Mouse (Mus musculus) lung, embryonic 15.5 days (tissue): ENCODE results near the gene Aup1. TPM values are rescaled to one million over a fixed set of nuclear protein-coding genes. Genes with fewer than 3 reads are reported as not detected.
A peak's percentile ranks its signal among the peaks of the same experiment; 100 is the strongest.

Experiments
- ATAC-seq: fragments of 200-750 bp; cut with Nextera tagmentation; 2 replicates; pipeline ENCODE4 v1.8.0; 2017; ENCODE audit warnings: moderate number of reproducible peaks, borderline replicate concordance; ENCODE audit not compliant: low FRiP score, low TSS enrichment; ENCODE audit errors: extremely low read depth
- H3K27ac ChIP-seq: fragments of 300-500 bp; sonication (generic); 2 replicates; pipeline ENCODE4 v1.5.1; 2015; ENCODE audit warnings: moderate library complexity, mild to moderate bottlenecking, inconsistent platforms
- H3K27me3 ChIP-seq: fragments of 300-500 bp; sonication (generic); 2 replicates; pipeline ENCODE4 v1.6.1; 2015; ENCODE audit warnings: inconsistent platforms
- H3K36me3 ChIP-seq: fragments of 300-500 bp; sonication (generic); 2 replicates; pipeline ENCODE4 v1.6.1; 2015; ENCODE audit warnings: inconsistent platforms
- H3K4me1 ChIP-seq: fragments of 300-500 bp; sonication (generic); 2 replicates; pipeline ENCODE4 v1.6.1; 2015; ENCODE audit warnings: inconsistent platforms
- H3K4me2 ChIP-seq: fragments of 300-500 bp; sonication (generic); 2 replicates; pipeline ENCODE4 v1.6.1; 2015; ENCODE audit warnings: inconsistent platforms, mild to moderate bottlenecking, moderate library complexity
- H3K4me3 ChIP-seq: fragments of 300-500 bp; sonication (generic); 2 replicates; pipeline ENCODE4 v1.5.1; 2015; ENCODE audit warnings: mild to moderate bottlenecking, inconsistent platforms
- H3K9ac ChIP-seq: fragments of 300-500 bp; sonication (generic); 2 replicates; pipeline ENCODE4 v1.6.1; 2015; ENCODE audit warnings: inconsistent platforms
- H3K9me3 ChIP-seq: fragments of 300-500 bp; sonication (generic); 2 replicates; pipeline ENCODE4 v1.6.1; 2016; ENCODE audit warnings: inconsistent platforms
- WGBS: fragments of 180-500 bp; shearing (Covaris S2); methylation state at CpG from one replicate; pipeline ENCODE4 v1.1.7; 2015; 5-methylcytosine and 5-hydroxymethylcytosine counted together
- polyA plus RNA-seq: library from polyadenylated mRNA; unstranded; fragments of >200 nt; fragmentation: Nextera tagmentation; extraction: Ambion mirVana; gene quantifications from 2 replicates; pipeline ENCODE4 v1.2.1, GENCODE M21; 2015

Aup1 gene
- polyA plus RNA-seq, 1 experiment from 2014 or later = 188 TPM

- Histone ChIP-seq H3K4me1 (peaks cover 26% of the 10 kb centered on the region), H3K27ac (peak overlapping the region; percentile 85), H3K4me2 (peak overlapping the region; percentile 86), H3K4me3 (peak overlapping the region; percentile 91), H3K9ac (peak overlapping the region; percentile 82), H3K27me3 (no peaks in the 10 kb centered on the region), H3K36me3 (peaks cover 28% of the 10 kb centered on the region), H3K9me3 (no peaks in the 10 kb centered on the region)
- 2% methylated on average over 26 of the region's 26 CpGs for WGBS
- ATAC-seq = no peak
Measured at GRCm38 (mm10) chr6:83053136-83053960, 973 bp upstream of the Aup1 start.

- H3K4me3 ChIP-seq = peak within 1 kb of the TSS; percentile 91
- peaks cover 28% of the 10 kb centered on the region for H3K36me3 ChIP-seq
- peaks cover 26% of the 10 kb centered on the region for H3K4me1 ChIP-seq
- ATAC-seq = peak; percentile 32
- peak within 1 kb of the TSS; percentile 85 for H3K9ac ChIP-seq
- peak within 1 kb of the TSS; percentile 86 for H3K4me2 ChIP-seq
- peak within 1 kb of the TSS; percentile 85 for H3K27ac ChIP-seq
- no peaks in the 10 kb centered on the region for H3K27me3 ChIP-seq
- H3K9me3 ChIP-seq = no peaks in the 10 kb centered on the region
- WGBS = under 1% methylated on average over 50 of the region's 50 CpGs
Measured at GRCm38 (mm10) chr6:83054871-83055431, 630 bp downstream of the Aup1 start, which contains the start of gene Htra2. TSS of gene Htra2 (minus strand) at chr6:83055273.

- H3K9ac ChIP-seq = no peak within 1 kb of the TSS
- no peak within 1 kb of the TSS for H3K27ac ChIP-seq
- no peak for ATAC-seq
- H3K9me3 ChIP-seq = no peaks in the 10 kb centered on the region
- H3K4me2 ChIP-seq = no peak within 1 kb of the TSS
- peaks cover 14% of the 10 kb centered on the region for H3K36me3 ChIP-seq
- H3K4me1 ChIP-seq = peaks cover 18% of the 10 kb centered on the region
- peaks cover 17% of the 10 kb centered on the region for H3K27me3 ChIP-seq
- no peak within 1 kb of the TSS; the same call in 1 of the 2 replicates for H3K4me3 ChIP-seq
- WGBS = 40% methylated on average over 3 of the region's 3 CpGs
Measured at GRCm38 (mm10) chr6:83057790-83058189, 3.5 kb downstream of the Aup1 start, which contains the start of gene Dqx1. TSS of gene Dqx1 (plus strand) at chr6:83057844.

- 82% methylated on average over 2 of the region's 2 CpGs for WGBS
- H3K9ac ChIP-seq = no peak overlapping the region
- no peak for ATAC-seq
- H3K4me2 ChIP-seq = no peak overlapping the region
- H3K9me3 ChIP-seq = no peaks in the 10 kb centered on the region
- H3K4me1 ChIP-seq = peaks cover 10% of the 10 kb centered on the region
- peaks cover 26% of the 10 kb centered on the region for H3K27me3 ChIP-seq
- no peak overlapping the region for H3K4me3 ChIP-seq
- H3K27ac ChIP-seq = no peak overlapping the region
- peaks cover 14% of the 10 kb centered on the region for H3K36me3 ChIP-seq
Measured at GRCm38 (mm10) chr6:83058725-83059124, 4.4 kb downstream of the Aup1 start.

- Histone ChIP-seq H3K9me3 (no peaks in the 10 kb centered on the region), H3K27me3 (peaks cover 99% of the 10 kb centered on the region), H3K4me1 (peaks cover 22% of the 10 kb centered on the region), H3K36me3 (no peaks in the 10 kb centered on the region), H3K27ac (no peak overlapping the region), H3K4me2 (no peak overlapping the region), H3K9ac (no peak overlapping the region), H3K4me3 (no peak overlapping the region)
- 26% methylated on average over 8 of the region's 8 CpGs for WGBS
- no peak for ATAC-seq
Measured at GRCm38 (mm10) chr6:83065995-83066394, 11.7 kb downstream of the Aup1 start.

GRCm38 (mm10) chr6:83066441-83066840, 12.1 kb downstream of the Aup1 start:
- WGBS = 22% methylated on average over 6 of the region's 6 CpGs
- Histone ChIP-seq H3K4me1 (peaks cover 25% of the 10 kb centered on the region), H3K27ac (no peak overlapping the region), H3K9me3 (no peaks in the 10 kb centered on the region), H3K4me2 (no peak overlapping the region), H3K36me3 (no peaks in the 10 kb centered on the region), H3K27me3 (peaks cover 100% of the 10 kb centered on the region), H3K9ac (no peak overlapping the region), H3K4me3 (no peak overlapping the region)
- no peak for ATAC-seq

GRCm38 (mm10) chr6:83068221-83068620, 13.9 kb downstream of the Aup1 start:
- no peak overlapping the region for H3K27ac ChIP-seq
- H3K36me3 ChIP-seq = no peaks in the 10 kb centered on the region
- ATAC-seq = no peak
- H3K4me2 ChIP-seq = peak overlapping the region; percentile 52
- WGBS = 5% methylated on average over 8 of the region's 8 CpGs
- peaks cover 25% of the 10 kb centered on the region for H3K4me1 ChIP-seq
- H3K9me3 ChIP-seq = no peaks in the 10 kb centered on the region
- H3K4me3 ChIP-seq = peak overlapping the region; percentile 29; the same call in 1 of the 2 replicates
- peaks cover 100% of the 10 kb centered on the region for H3K27me3 ChIP-seq
- no peak overlapping the region for H3K9ac ChIP-seq

- Histone ChIP-seq H3K4me1 (peaks cover 25% of the 10 kb centered on the region), H3K27ac (no peak overlapping the region), H3K4me3 (peak overlapping the region; percentile 29), H3K9ac (no peak overlapping the region), H3K36me3 (no peaks in the 10 kb centered on the region), H3K27me3 (peaks cover 100% of the 10 kb centered on the region), H3K4me2 (peak overlapping the region; percentile 52), H3K9me3 (no peaks in the 10 kb centered on the region)
- no peak for ATAC-seq
- under 1% methylated on average over 77 of the region's 81 CpGs for WGBS
Measured at GRCm38 (mm10) chr6:83068706-83069487, 14.6 kb downstream of the Aup1 start.

GRCm38 (mm10) chr6:83069488-83070246, 15.3 kb downstream of the Aup1 start:
- no peaks in the 10 kb centered on the region for H3K36me3 ChIP-seq
- peak overlapping the region; percentile 34 for H3K4me2 ChIP-seq
- no peaks in the 10 kb centered on the region for H3K9me3 ChIP-seq
- H3K27me3 ChIP-seq = peaks cover 100% of the 10 kb centered on the region
- peak overlapping the region; percentile 29 for H3K4me3 ChIP-seq
- 1% methylated on average over 68 of the region's 69 CpGs for whole genome bisulfite sequencing
- no peak for ATAC-seq
- H3K9ac ChIP-seq = no peak overlapping the region
- peaks cover 25% of the 10 kb centered on the region for H3K4me1 ChIP-seq
- H3K27ac ChIP-seq = no peak overlapping the region

- H3K27me3 ChIP-seq = peaks cover 100% of the 10 kb centered on the region
- no peak for ATAC-seq
- no peaks in the 10 kb centered on the region for H3K9me3 ChIP-seq
- peak within 1 kb of the TSS; percentile 52 for H3K4me2 ChIP-seq
- H3K27ac ChIP-seq = no peak within 1 kb of the TSS
- peak within 1 kb of the TSS; percentile 29 for H3K4me3 ChIP-seq
- H3K9ac ChIP-seq = no peak within 1 kb of the TSS
- peaks cover 25% of the 10 kb centered on the region for H3K4me1 ChIP-seq
- no peaks in the 10 kb centered on the region for H3K36me3 ChIP-seq
- 0% methylated on average over 10 of the region's 10 CpGs for WGBS
Measured at GRCm38 (mm10) chr6:83070247-83070310, 15.8 kb downstream of the Aup1 start, which contains the start of gene Tlx2. TSS of gene Tlx2 (minus strand) at chr6:83070293.

- peak overlapping the region; percentile 15 for H3K4me3 ChIP-seq
- H3K9me3 ChIP-seq = no peaks in the 10 kb centered on the region
- H3K4me2 ChIP-seq = peak overlapping the region; percentile 34
- H3K36me3 ChIP-seq = no peaks in the 10 kb centered on the region
- no peak overlapping the region for H3K27ac ChIP-seq
- peaks cover 100% of the 10 kb centered on the region for H3K27me3 ChIP-seq
- under 1% methylated on average over 57 of the region's 58 CpGs for WGBS
- peaks cover 25% of the 10 kb centered on the region for H3K4me1 ChIP-seq
- ATAC-seq = peak; percentile 40; the same call in 1 of the 2 replicates
- H3K9ac ChIP-seq = no peak overlapping the region
Measured at GRCm38 (mm10) chr6:83070311-83071219, 16.2 kb downstream of the Aup1 start.
